Mouse (Mus musculus) urinary bladder, adult 2 months (tissue): ENCODE measurements around the gene Rhov. TPM values are rescaled to one million over a fixed set of nuclear protein-coding genes. Genes with fewer than 3 reads are reported as not detected.

Source experiments
- DNase-seq: peaks from one replicate; pipeline ENCODE4 v3.0.0; 2022; ENCODE audit warnings: low spot score
- polyA plus RNA-seq: library from polyadenylated mRNA; depleted of rRNA; stranded (reverse); fragments of >200 nt; gene quantifications from 2 replicates; pipeline ENCODE4 v1.2.3, GENCODE M21; 2012; rRNA removed

The Rhov gene
- polyA plus RNA-seq, 1 experiment, result 34.1 TPM

DNA sequence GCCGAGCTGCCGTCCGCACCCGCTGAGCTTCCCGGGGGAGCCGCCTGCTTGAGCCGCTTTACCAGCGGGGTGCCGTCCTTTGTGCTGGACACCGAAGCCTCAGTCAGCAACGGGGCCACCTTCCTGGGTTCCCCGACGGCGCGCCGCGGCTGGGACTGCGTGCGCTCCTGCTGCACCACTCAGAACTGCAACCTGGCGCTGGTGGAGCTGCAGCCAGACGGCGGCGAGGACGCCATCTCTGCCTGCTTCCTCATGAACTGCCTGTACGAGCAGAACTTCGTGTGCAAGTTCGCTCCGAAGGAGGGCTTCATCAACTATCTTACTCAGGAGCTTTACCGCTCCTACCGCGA, 33.2 kb downstream of the Rhov start:
- DNase-seq, result no peak

DNA sequence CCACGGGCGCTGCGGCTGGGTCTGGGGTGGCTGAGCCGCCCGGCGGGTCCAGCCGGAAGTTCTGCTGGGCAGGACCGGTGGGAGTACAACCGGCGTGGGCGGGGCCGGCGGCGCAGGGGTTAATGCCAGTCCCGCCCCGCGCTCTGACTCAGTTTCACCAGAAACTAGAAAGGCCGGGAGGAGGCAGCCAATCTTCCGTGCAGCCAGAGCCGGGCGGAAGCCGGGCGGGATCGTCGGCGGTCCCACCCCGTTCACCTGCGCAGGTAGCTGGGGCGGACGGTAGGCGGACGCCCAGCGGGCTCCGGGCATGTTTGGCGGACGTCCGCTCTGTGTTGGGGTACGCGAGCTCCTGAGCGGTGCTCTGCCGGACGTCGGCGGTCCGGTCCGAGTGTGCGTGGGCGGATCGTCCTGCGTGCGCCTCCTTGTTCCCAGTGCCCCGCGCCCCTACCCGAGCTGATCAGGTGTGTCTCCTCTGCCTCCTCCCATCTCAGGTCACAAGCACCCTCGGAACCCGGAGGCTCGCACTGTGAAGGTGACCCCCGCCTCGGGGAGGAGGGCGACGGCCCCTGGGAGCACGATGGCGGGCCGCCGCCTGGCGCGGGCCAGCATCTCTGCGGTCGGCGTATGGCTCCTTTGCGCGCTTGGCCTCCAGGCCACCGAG, 33.7 kb downstream of the Rhov start, which contains the start of gene Spint1:
Gene Spint1 (plus strand): TSS at position 153 of the 661 bp plus-strand sequence.
- DNase-seq, result peak; percentile 80

DNA sequence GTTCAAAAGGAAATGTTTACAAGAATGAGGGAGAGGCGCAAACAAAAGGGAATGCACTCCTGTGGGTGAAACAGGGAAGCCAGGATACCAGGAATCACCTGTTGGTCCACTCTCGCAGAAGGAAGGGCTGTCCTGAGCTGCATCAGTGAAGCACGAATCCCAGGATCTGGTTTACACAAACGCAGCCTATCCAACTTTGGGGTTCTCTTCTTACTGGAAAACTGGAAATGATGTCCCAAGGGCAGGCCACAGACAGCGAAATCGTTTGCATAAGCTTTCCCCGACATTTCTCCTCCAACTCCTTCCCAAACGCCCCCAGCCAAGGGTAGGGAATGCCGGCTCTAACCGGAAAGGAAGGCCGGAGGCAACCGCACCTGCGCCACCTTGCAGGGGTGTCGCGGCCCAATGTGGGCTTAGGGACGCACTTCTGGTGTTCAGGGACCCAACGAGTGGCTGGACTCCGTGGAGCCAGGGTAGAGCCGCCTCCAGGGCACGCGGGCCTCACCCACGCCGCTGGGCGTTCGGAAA, 34.3 kb downstream of the Rhov start:
- DNase-seq, result no peak

DNA sequence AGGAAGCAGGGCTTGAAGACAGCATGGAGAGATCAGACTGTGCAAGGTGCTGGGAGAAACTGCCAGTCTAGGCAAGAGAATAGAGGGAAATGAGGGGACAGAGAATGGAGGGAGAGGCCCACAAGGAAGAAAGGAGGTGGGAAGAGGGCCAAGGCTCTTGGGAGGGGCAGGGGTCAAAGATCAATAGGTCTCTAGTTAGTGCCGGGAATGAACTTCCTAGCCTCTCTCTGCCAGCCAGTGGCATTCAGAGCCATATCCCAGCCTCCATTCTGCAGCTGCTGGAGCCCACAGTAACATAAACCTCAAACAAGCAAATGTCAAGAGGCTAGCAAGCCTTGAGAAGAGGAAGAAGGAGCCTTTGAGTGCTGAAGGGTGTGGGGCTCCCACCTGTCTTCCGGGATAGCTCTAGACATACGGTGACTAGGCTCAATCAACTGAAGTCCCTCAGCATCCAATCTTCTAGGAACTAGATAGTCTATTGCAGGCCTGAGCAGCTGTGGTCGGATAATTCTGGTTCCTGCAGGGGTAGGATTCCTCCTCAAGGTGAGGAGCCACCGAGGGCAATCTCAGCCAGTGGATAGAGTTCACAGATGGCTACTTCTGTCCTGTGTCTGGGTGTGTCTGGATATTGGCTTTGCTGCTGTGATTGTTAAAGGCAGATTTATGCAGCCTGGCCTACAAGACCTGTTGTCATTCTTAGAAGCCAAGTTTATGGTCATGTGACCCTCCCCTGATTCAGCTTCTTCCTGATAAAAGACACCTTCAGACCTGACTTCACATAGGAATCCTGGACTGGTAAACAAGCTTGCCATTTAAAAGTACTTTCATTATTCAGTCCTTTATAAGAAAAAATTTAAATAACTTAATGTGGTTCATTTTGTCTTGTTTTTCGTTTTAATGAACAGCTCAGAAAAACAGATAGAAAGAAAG, 41.0 kb downstream of the Rhov start, which contains the start of gene Ppp1r14d:
Gene Ppp1r14d (minus strand): TSS at position 132 of the 930 bp plus-strand sequence.
- DNase-seq, result no peak

Other genes starting within 250 kb of the Rhov start
- gene Ccdc32, start 241.9 kb downstream of the Rhov start, polyA plus RNA-seq, result 18.8 and 19.3 TPM in 2 replicates
- gene Rpusd2, start 236.5 kb downstream of the Rhov start, polyA plus RNA-seq, result 2.9 and 3.5 TPM in 2 replicates
- 0.22 and 0.37 TPM in 2 replicates for gene Knl1, start 224.2 kb downstream of the Rhov start, polyA plus RNA-seq
- gene Rad51, start 158.5 kb downstream of the Rhov start, polyA plus RNA-seq, result 1.6 and 2.5 TPM in 2 replicates
- 27.0 and 27.9 TPM in 2 replicates for gene Rmdn3, start 114.2 kb downstream of the Rhov start, polyA plus RNA-seq
- 0.54 and 0.80 TPM in 2 replicates for gene Gchfr, start 103.5 kb downstream of the Rhov start, polyA plus RNA-seq
- not detected in 2 replicates for gene Gm14137, start 96.8 kb downstream of the Rhov start, polyA plus RNA-seq
- gene Zfyve19, start 62.7 kb downstream of the Rhov start, polyA plus RNA-seq, result 49.1 and 55.7 TPM in 2 replicates
- 30.1 and 32.4 TPM in 2 replicates for gene Dnajc17, start 62.5 kb downstream of the Rhov start, polyA plus RNA-seq
- 0.72 and 1.4 TPM in 2 replicates for gene Ppp1r14d, start 41.4 kb downstream of the Rhov start, polyA plus RNA-seq
- gene Spint1, start 33.9 kb downstream of the Rhov start, polyA plus RNA-seq, result 157 and 160 TPM in 2 replicates
- gene Vps18, start 17.5 kb upstream of the Rhov start, polyA plus RNA-seq, result 15.9 and 17.9 TPM in 2 replicates
- gene Dll4, start 54.5 kb upstream of the Rhov start, polyA plus RNA-seq, result 5.5 and 6.4 TPM in 2 replicates
- gene Chac1, start 80.0 kb upstream of the Rhov start, polyA plus RNA-seq, result 1.4 and 1.5 TPM in 2 replicates
- gene Ino80, start 206.4 kb upstream of the Rhov start, polyA plus RNA-seq, result 11.1 and 13.1 TPM in 2 replicates